Mouse (Mus musculus) monocyte, adult 5-6 weeks (primary cell): ENCODE results near the gene Fuk. TPM values are rescaled to one million over a fixed set of nuclear protein-coding genes. Genes with fewer than 3 reads are reported as not detected.
"Not testable (repeated sequence)": the region's sequence is repeated elsewhere in the genome, so short reads cannot be mapped to it uniquely, and the experiment has no call there.

Experiments used
- ATAC-seq: fragments of 153-309, 156-312 bp; replicated peaks from 2 replicates; pipeline ENCODE4 v1.8.0; 2017; ENCODE audit warnings: mild to moderate bottlenecking; ENCODE audit not compliant: low TSS enrichment, insufficient number of reproducible peaks, severe bottlenecking, poor library complexity, low FRiP score
- total RNA-seq: library from RNA; stranded (forward); fragments of 200-1000, 200-491, 200-594 nt; gene quantifications from 3 replicates; pipeline ENCODE4 v1.2.3, GENCODE M21; 2017

Fuk gene
- 2.9 to 7.2 TPM (median 2.9 TPM) in 3 replicates for total RNA-seq

DNA sequence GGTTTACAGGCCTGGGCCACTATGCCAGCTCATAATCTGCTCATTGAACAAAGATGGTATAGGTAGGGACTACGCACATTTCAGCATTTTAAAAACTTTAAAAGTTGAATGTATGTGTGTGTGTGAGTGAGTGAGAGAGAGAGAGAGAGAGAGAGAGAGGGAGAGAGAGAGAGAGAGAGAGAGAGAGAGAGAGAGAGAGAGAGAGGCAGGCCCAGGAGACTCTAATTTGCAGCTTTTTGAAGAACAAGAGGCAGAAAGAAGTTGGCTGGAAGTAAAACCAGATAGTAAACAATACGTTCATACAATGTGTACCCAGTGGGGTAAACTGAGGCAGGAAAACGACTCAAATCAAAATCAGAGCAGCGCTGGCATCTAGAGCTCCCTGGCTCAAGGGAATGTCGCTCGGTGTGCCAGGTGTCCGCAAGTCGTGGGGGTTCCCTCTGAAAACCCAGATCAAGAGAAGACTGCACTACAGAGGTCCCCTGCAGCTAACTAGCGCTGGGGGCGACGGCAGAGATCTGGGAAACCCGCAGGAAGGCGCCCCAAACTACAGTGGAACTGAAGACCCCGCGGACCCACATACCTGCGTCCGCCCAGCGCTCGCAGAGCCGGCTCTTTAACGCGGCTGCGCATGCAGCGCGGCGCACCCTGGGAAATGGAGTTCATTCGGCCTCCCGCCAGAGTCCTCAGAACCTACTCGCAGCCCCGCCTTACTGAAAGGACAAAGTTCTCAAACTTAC, at the start of gene Fuk:
Gene Fuk (minus strand): TSS at position 650 of the 740 bp plus-strand sequence.
- ATAC-seq, result peak; percentile 77

DNA sequence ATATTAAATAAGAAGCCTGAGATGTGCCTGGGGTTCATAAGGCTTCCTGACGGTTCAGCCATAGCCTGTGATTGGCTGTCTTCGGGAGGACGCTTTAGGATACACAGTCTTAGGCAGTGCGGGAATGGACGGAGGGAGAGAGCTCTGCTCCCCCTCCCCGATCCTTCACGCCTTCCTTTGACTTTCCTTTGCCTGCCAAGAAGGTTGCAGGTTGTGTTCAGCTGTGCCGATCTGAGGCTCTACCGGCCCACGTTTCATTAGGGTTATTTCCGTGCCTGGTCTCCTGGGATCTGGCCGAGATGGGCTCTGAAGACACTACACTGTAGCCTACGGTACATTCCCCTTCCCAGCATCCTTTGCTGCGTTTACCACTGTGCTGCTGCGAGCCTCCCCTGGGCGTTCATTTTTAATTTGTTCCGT, 47.8 kb upstream of the Fuk start:
- ATAC-seq, result peak; percentile 59; the same call in 1 of the 2 replicates

DNA sequence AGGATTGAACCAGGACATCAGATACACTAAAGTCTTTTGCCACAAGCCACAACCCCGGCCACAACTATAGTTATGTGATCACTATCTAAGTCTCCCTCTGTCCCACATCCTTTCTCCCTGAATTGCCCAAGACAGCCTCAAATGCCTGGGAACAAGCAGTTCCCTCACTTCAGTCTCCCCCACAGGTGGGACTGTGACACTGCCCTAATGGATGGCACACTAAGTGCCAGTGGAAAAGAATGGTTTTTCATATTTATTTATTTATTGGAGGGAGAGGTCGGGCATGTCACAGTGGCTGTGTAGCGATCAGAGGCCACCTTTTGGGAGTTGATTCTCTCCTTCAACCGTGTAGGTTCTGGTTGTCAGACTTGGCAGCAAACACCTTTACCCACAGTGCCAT, 43.4 kb upstream of the Fuk start:
- no peak for ATAC-seq

DNA sequence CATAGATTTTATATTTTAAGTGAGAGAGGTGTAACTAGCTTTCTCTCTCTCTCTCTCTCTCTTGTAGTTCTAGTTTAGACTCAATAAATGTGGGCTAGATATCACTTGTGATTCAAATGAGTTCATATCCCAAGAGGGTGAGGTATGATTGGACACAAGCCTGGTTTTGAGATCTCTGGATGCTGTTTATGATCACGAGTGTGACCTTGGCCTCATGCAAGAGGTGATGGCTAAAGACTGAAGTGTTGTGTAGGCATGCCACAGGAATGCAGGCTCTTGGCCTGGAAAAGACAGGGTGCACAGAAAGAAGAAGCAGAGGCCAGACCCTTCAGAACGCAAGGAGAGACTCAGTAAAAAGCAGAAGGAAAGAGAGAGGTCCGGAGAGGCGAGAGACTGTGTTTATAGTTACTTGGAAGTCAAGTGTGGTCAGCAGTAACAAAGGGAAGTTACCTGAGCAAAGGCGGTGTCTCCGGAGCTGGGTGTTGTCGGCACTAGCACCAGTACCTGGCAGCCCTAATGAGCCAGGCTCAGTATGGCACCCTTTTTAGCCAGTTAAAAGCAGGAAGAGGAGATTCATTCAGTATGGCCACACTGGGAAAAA, 42.1 kb upstream of the Fuk start:
- no peak for ATAC-seq

DNA sequence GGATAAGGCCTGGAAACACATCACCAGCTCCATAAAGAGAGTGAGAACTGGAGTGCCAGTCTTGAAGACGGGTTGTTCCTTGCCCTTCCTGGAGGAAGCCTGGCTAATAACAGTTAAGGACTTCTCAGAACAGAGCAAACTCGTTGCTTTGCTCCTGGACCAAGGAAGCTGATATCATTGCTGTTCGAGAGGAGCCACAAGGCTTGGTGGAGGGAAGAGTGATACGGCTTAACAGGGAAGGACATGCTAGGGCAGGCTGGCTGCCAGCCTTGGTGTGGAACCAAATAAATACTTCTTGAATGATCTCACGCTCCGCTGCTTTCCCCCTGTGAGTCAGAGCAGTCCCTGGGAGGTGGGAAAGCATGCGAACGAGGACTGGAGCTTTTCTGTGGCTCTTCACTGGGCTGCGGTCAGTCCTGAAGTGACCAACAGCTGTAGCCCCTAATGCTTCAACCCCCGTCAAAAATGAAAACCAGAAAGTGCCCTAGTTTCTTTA, 39.2 kb upstream of the Fuk start:
- no peak for ATAC-seq

DNA sequence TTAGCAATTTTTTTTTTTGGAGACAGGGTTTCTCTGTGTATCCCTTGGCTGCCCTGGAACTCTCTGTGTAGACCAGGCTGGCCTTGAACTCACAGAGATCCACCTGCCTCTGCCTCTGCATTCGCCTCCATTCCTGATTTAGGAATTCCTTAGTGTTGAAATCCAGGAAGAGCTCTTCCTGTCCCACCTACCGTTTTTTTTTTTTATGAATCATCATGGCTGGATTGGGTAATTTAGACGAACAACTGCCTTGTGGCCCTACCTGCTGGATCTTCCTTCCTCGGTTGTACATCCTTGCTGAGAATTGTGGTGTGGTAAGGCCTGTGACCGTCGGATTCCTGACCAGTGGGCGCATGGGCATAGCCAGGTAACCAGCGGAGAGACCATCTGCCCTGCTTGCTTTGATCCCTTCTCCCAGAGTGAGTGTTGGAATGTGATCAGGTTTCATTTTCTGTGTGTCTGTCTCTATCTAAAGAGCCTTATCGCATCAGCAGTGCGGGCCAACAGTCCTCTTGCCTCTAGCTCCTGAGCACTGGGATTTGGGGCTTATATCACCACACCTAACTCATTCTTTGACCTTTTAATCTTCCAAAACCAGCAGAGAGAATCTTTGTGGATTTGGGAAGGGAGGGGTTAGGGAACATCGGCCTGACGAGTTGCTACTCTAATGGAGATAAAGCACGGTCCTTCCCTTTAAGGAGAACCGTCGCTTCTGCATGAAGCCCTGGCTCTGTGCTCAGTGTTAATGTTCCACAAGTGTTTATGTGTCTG, 38.6 kb upstream of the Fuk start:
- no peak for ATAC-seq

DNA sequence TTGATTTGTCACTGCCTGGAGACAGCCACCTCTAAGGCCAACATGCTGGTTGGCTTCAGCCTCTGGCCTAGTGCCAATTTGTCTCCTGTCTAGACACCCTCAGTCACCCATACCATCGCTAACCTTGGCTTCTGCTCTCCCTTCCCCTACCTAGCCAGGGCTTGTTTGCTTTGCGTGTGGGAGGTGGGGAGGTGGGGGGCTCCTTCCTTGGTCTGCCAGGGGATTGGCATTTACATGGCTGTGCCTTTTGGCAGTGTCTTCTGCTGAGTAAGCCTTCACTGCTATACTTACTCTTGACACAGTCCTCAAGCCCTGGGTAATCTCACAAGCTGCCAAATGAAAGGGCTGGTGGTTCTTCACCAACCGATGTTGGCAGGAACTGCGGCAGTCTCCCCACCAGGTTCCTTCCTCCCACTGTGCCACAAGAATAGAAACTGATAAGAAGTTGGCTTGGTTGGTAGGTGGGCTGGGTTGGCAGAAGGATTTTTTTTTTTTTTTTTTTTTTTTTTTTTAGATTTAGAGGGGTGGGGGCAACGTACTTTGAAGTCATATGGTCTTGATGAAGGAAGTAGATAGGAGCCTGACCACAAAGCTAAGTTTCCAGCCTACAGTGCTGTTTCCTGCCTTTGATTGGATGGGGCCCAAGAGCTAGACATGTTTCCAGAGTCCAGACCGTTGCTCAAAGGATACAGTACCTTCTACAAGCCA, 36.7 kb upstream of the Fuk start:
- 0 out of 2 replicates have a peak, but pooled peaks have one; percentile 42 for ATAC-seq

DNA sequence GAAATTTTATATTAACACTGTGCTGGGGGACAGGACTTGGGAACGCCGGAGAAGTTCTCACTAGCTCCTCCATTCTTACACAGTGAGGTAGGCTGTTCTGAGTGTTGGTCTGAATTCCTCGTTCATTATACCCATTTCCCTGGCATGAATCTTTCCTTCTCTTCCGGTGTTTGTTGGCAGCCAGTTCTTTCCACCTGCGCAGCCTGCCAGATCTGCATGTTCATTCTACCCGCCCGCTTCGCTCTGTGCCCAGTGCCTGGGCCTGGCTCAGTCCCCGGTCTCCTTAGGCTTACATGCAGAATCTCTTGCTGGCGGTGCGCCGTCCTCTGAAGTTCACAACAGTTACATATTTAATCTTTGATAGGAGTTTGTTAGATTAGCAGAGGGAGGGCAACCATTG, 33.9 kb upstream of the Fuk start:
- ATAC-seq, result no peak

DNA sequence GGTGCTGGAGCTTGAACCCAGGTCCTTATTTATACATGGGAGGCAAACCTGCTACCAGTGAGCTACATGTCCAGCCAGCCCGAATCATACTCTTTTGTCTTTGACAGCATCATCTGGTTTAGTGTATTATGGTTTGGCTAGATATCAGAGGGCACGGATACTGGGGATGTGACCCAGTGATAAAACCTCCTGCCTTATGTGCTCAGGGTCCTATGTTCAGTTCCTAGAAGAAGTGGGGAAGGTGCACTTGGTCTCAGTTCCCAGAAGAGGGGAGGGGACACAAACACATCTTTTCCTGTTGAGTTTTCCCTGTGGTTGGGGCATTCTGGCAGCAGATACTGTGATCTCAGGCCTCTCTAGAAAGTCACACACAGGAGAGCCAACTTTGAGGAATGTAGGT, 31.0 kb upstream of the Fuk start:
- no peak for ATAC-seq

DNA sequence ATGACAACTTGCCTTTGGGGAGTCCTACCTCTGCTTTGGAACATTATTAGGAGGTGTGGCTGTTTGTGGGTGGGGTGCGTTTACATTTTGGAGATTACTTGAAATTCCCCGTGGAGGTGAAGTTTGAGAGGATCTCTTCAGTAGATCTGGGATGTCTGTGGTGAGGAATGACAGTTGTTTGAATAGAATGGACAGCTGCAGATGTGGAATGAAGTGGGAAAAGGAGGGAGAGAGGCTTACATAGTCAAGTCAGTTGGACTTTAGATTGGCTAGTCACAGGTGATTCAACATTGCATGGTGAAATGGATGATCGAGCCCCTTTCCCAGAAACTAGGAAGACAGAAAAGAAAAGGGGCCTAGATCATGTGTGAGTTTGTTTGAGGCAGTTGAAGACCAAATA, 30.2 kb upstream of the Fuk start:
- ATAC-seq, result no peak

DNA sequence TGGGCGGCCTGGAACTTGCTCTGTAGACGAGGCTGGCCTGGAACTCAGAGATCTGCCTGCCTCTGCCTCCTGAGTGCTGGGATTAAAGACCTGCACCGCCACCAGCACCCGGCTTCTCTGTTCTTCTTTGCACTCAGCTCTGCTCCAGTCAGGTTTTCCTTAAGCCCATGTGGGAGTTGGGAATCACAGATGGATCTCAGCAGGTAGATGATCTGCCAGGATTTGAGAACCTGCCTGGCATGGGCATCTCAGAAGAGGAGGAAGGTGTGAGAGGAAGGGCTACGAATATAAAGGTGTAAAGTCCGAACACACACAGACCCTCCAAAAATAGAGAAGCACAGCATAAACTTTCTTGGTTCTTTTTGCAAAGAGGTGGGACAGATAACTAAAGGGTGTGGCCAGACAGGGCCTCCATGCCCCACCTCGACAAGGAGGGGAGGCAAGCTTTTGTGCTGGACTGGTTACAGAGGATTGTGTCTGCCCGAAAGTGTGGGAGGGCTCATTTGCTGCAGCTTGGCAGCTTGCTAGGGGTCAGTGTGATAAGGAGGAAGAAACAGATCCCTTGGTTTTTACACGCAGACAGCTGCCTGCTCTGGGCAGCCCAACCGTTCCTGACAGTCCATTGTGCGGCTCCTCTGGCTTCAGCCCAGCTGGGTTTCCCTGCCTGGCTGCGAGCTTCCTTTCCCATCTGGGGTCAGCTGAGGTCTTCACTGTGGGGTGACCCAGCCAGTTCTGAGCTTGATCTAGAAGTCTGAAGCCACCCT, 29.1 kb upstream of the Fuk start:
- ATAC-seq, result no peak

DNA sequence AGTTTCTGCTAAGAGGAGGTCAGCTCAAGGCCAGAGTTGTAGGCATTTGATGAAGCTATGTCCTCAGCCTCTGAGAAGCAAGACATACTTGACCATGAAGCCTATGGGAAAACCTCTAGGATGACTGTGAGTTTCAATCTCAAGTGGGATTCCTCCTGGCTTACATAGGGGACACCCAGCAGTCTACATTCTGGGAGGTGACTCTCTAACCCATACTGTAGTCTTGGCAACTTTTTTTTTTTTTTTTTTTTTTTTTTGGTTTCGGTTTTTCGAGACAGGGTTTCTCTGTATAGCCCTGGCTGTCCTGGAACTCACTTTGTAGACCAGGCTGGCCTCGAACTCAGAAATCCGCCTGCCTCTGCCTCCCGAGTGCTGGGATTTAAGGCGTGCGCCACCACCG, 27.4 kb upstream of the Fuk start:
- ATAC-seq, result not testable (repeated sequence)

DNA sequence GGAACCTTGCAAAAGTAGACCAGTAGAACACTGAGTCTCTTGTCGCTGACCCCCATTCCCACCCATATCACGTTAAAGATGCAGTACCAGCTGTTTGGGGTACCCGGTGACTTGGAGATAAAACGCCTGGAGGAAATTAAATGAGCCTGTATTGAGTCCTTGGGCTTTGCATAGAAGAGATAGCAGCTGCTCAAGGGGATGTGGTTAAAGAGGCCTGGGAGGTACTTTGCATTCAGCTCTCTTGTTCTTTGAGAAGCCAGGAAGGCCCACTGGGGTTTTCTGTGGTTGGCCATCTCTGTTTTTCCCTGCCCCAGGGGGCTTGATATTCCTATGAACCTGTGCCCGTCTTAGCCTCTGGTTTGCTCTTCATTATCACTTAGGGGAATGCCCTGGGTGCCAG, 26.8 kb upstream of the Fuk start:
- ATAC-seq, result no peak

DNA sequence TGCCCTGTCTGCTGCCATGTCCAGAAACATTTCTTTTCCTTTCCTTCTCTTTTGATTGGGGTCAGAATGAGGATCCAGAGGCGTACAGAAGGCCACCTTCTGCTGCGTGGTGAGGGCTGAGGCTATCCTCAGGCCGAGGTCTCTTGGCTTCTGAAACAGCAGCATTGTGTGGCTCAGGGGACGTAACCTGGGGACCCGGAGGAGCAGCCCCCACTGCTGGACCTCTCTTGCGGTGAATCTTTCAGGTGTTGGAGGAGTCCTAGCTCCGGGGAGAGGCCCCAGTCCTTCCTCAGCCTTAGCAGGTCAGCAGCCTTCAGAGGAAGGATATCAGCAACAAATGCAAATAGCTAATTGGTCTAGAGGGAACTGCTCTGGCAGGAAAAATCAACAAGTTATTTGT, 26.1 kb upstream of the Fuk start:
- ATAC-seq, result no peak

DNA sequence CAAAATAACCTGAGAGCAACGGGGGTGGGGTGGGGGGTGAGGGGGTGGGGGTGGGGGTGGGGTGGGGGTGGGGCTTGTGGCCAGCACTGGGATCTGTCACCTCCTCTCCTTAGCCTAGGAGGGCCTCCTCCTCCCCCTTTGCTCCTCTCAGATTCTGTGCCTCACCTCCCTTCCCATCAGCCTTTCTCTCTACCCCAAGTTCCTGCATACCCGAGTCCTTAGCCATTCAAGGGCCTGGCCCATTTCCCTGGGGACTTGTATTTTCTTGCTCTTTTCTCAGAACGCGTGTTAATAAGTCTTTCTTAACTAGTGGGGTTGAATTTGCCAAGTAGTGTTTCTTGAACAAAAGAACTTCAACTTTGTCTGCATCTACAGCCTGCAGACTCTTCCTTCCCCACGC, 24.4 kb upstream of the Fuk start:
- no peak for ATAC-seq

DNA sequence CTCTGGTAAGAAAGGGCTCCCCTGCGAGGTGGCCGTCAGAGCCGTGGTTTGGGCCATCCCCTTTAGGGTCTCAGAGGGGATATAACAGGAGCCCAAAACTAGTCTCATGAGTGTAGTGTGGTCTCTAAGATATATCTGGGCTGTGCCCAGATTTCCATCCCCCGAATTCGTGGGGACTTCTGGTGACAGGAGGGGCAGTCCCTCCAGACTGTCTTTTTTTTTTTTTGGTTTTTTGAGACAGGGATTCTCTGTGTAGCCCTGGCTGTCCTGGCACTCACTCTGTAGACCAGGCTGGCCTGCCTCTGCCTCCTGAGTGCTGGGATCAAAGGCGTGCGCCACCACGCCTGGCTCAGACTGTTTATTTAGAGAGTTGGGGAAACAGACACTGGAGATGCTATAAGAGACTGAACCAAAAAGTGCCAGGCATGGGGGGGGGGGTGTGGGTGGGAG, 23.4 kb upstream of the Fuk start:
- no peak for ATAC-seq

DNA sequence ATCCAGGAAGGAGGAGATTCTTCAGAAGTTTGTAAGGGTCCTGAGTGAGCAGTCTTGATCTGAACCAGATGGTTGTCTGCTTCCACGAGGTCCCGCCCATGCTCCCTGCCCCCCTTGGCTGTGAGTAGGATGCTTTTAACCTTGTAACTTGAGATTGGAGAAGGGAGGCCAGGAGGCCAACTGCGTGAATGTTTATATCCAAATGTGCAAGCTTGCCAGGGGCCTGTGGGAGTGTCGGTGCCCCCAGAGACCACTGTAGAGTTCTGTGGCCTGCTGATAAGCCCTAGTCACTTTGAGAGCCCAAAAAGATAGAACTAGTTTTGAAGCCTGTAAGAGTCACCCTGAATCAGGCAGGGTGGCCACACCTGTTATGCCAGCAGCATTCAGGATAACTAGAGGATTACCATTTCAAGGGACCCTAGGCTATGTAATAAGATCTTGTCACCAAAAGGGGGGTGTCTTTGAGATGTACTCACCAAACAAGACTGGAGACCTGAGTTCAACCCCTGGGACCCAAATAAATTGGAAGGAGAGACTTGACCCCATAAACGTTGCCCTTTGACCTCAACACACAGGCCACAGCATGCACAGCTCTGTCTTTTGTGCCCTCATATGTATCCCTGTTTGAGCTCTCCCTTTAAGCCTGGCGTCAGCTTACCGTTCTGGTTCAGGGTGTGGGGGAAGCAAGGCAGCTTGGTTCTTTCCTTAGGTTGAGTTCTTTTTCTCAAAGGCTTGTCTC, 19.4 kb upstream of the Fuk start:
- ATAC-seq, result no peak
